Mouse (Mus musculus) stomach, embryonic 14.5 days (tissue): ENCODE measurements around the gene Zfpm1. TPM values are rescaled to one million over a fixed set of nuclear protein-coding genes. Genes with fewer than 3 reads are reported as not detected.

Experiments
- ATAC-seq: fragments of 200-750 bp; cut with Nextera tagmentation; 2 replicates; pipeline ENCODE4 v1.8.0; 2017; ENCODE audit warnings: low read depth, moderate TSS enrichment; ENCODE audit not compliant: insufficient number of reproducible peaks, insufficient read depth, low FRiP score
- H3K27ac ChIP-seq: fragments of 300-500 bp; sonication (generic); 2 replicates; pipeline ENCODE4 v1.5.1; 2014; ENCODE audit warnings: mild to moderate bottlenecking, low read length, moderate library complexity, mixed read lengths
- H3K27me3 ChIP-seq: fragments of 300-500 bp; sonication (generic); 2 replicates; pipeline ENCODE4 v1.6.1; 2014; ENCODE audit warnings: low read length, control low read depth, mixed read lengths; ENCODE audit not compliant: control insufficient read depth, insufficient read depth
- H3K36me3 ChIP-seq: fragments of 300-500 bp; sonication (generic); 2 replicates; pipeline ENCODE4 v1.6.1; 2014; ENCODE audit warnings: mild to moderate bottlenecking, control low read depth, low read length, moderate library complexity, mixed read lengths; ENCODE audit not compliant: control insufficient read depth, insufficient read depth
- H3K4me1 ChIP-seq: fragments of 300-500 bp; sonication (generic); 2 replicates; pipeline ENCODE4 v1.6.1; 2014; ENCODE audit warnings: low read length, control low read depth, mixed read lengths; ENCODE audit not compliant: control insufficient read depth, insufficient read depth
- H3K4me2 ChIP-seq: fragments of 300-500 bp; sonication (generic); replicated peaks from 2 replicates; pipeline ENCODE4 v1.6.1; 2014; ENCODE audit warnings: low read depth, low read length, control low read depth
- H3K4me3 ChIP-seq: fragments of 300-500 bp; sonication (generic); 2 replicates; pipeline ENCODE4 v1.5.1; 2014; ENCODE audit warnings: low read depth, low read length, control low read depth
- H3K9ac ChIP-seq: fragments of 300-500 bp; sonication (generic); replicated peaks from 2 replicates; pipeline ENCODE4 v1.6.1; 2014; ENCODE audit warnings: low read depth, mild to moderate bottlenecking, control low read depth, low read length, moderate library complexity, mixed read lengths
- H3K9me3 ChIP-seq: fragments of 300-500 bp; sonication (generic); 2 replicates; pipeline ENCODE4 v1.6.1; 2016; ENCODE audit warnings: low read depth, low read length, control low read depth; ENCODE audit not compliant: control insufficient read depth
- WGBS: fragments of 180-500 bp; shearing (Covaris S2); extraction: QIAGEN DNeasy Blood & Tissue Kit; methylation state at CpG from one replicate; pipeline ENCODE4 v1.1.7; 2014; 5-methylcytosine and 5-hydroxymethylcytosine counted together
- polyA plus RNA-seq: library from polyadenylated mRNA; unstranded; fragments of >200 nt; fragmentation: Nextera tagmentation; extraction: Ambion mirVana; gene quantifications from 2 replicates; pipeline ENCODE4 v1.2.1, GENCODE M21; 2014

Zfpm1 gene
- polyA plus RNA-seq, 1 experiment from 2014 or later = 3.1 TPM

DNA sequence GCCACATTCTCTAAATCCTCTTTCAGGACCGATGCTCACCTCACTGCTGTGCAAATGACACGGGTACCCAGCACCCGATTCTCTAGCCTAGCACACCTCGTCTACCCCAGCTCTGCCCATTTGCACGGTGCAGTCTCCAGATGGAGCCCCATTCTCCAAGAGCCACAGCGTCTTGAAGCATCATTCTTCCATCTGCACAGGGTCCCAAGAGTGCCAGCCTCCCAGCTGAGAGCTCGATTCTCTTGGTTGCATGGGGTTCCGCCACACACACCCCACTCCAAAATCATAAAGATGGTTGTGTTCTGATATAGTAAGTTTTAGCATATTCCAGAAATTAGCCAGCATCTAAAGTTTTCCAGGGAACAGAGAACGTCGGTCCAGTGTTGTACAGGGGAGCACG, 61.4 kb downstream of the Zfpm1 start:
- H3K9ac ChIP-seq = no peak overlapping the region
- WGBS = 7% methylated on average over 11 of the region's 11 CpGs
- H3K4me3 ChIP-seq = peak overlapping the region; percentile 26
- no peak overlapping the region for H3K27ac ChIP-seq
- no peaks in the 10 kb centered on the region for H3K9me3 ChIP-seq
- H3K4me2 ChIP-seq = peak overlapping the region; percentile 45
- peaks cover 29% of the 10 kb centered on the region for H3K4me1 ChIP-seq
- no peaks in the 10 kb centered on the region for H3K27me3 ChIP-seq
- ATAC-seq = no peak
- no peaks in the 10 kb centered on the region for H3K36me3 ChIP-seq

DNA sequence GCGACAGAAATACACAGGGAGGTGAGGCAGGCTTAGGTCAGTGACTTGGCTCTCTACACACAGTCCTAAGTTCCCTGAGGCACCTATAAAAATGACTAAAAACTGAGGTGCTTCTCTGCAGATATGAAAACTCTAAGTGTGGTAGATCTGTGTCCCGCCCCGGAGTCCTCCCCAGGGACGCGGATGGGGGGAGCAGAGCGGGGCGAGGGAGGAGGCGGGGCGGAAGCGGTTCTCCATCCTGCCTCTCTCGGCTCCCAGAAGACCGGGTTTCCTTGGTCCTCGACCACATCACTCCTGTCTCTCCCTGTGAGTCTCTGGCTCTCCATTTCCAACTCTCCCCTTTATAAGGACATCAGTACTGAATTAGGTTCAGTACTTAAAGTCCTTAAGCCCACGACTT, 61.8 kb downstream of the Zfpm1 start:
- no peak overlapping the region for H3K27ac ChIP-seq
- no peaks in the 10 kb centered on the region for H3K27me3 ChIP-seq
- H3K4me1 ChIP-seq = peaks cover 29% of the 10 kb centered on the region
- ATAC-seq = 0 out of 2 replicates have a peak, but pooled peaks have one; percentile 15
- H3K36me3 ChIP-seq = no peaks in the 10 kb centered on the region
- H3K4me3 ChIP-seq = peak overlapping the region; percentile 26
- H3K9ac ChIP-seq = no peak overlapping the region; the same call in 1 of the 2 replicates
- no peaks in the 10 kb centered on the region for H3K9me3 ChIP-seq
- WGBS = under 1% methylated on average over 14 of the region's 14 CpGs
- peak overlapping the region; percentile 45 for H3K4me2 ChIP-seq

GRCm38 (mm10) chr8:122344219-122344618, 62.3 kb downstream of the Zfpm1 start:
- Histone ChIP-seq H3K9ac (no peak overlapping the region), H3K27ac (no peak overlapping the region), H3K4me2 (peak overlapping the region; percentile 10), H3K36me3 (no peaks in the 10 kb centered on the region), H3K27me3 (no peaks in the 10 kb centered on the region), H3K9me3 (no peaks in the 10 kb centered on the region), H3K4me3 (no peak overlapping the region), H3K4me1 (peaks cover 29% of the 10 kb centered on the region)
- peak; percentile 83 for ATAC-seq
- WGBS = 11% methylated on average over 3 of the region's 5 CpGs

DNA sequence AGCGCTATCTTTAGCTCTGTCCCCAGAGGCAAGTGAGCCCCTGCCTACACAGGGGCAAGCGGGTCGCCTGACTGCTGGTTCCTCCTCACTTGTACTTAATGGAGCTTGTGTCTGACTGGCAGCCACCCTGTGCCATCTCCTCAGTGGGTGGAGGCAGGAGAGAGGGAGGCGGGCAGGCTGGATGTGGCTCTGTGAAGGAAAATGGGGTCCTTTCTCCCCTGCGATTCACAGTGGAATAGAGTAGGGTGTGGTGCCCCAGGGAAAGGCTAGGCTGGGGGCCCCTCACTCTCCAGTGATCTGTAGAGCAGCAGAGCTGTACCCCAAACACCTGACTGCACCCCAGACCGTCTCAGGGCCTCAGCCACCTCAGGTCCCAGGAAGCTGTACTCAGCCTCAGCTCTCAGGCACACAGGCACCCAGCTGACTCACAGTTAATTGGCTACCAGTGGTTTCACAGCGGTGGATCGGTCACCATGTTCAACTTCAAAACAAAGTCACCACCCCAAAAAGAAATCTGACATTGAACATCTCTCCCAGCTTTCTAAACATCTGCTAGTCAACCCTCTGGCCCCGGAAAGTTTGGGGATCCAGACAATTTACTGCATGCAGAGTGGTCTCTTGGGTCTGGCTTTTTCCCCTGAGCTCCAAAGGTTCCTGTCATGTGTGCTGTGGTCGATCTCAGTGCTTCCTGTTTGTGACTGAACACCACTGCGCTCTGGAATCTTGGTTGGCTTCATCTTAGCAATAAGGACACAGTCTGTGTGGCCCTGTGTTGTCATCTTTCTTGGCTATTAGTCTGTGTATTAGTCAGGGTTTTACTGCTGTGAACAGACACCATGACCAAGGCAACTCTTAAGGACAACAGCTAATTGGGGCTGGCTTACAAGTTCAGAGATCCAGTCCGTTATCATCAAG, 63.5 kb downstream of the Zfpm1 start:
- H3K9me3 ChIP-seq = no peaks in the 10 kb centered on the region
- H3K9ac ChIP-seq = no peak overlapping the region
- H3K4me1 ChIP-seq = peaks cover 29% of the 10 kb centered on the region
- H3K4me2 ChIP-seq = no peak overlapping the region
- whole genome bisulfite sequencing = 56% methylated on average over 12 of the region's 12 CpGs
- no peak overlapping the region for H3K4me3 ChIP-seq
- no peak for ATAC-seq
- H3K36me3 ChIP-seq = no peaks in the 10 kb centered on the region
- no peak overlapping the region for H3K27ac ChIP-seq
- no peaks in the 10 kb centered on the region for H3K27me3 ChIP-seq

DNA sequence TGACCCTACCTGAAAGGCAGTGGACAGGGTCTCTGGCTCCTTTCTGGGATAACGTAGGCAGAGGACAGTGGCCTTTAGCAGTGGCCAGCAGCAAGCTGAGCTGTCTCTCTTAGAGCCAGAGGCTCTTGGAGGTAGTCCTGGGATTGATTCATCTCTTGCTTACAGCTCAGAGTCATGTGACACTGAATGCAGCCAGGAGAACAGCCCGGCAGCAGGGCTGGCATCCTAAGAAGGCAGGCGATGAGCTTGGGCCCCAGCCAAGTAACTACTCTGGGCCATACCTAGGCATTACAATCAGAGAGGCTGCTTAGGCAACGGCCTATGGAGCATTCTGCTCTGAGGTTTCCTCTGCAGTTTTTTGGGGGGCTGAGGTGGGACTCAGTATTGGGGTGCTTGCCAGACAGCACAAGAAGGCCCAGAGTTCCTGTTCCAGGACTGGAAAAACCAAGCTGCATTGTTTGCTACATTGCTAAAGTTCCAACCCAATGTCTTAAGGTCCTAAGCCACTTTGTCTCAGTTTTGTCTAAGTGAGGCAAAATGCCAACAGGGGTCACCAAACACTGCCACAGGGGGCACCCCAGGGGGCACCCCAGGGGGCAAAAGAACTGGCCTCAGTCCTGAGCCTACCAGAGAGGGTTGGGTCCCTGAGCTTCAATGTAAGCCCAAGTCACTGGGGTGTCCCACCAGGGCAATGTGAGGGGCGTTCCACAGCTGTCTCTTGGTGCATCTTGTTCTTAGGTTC, 66.0 kb downstream of the Zfpm1 start:
- H3K4me3 ChIP-seq = no peak overlapping the region
- no peak overlapping the region for H3K9ac ChIP-seq
- ATAC-seq = no peak
- H3K4me1 ChIP-seq = peaks cover 20% of the 10 kb centered on the region
- no peaks in the 10 kb centered on the region for H3K36me3 ChIP-seq
- H3K9me3 ChIP-seq = no peaks in the 10 kb centered on the region
- 70% methylated on average over 5 of the region's 5 CpGs for WGBS
- H3K27ac ChIP-seq = no peak overlapping the region
- H3K27me3 ChIP-seq = no peaks in the 10 kb centered on the region
- H3K4me2 ChIP-seq = no peak overlapping the region

DNA sequence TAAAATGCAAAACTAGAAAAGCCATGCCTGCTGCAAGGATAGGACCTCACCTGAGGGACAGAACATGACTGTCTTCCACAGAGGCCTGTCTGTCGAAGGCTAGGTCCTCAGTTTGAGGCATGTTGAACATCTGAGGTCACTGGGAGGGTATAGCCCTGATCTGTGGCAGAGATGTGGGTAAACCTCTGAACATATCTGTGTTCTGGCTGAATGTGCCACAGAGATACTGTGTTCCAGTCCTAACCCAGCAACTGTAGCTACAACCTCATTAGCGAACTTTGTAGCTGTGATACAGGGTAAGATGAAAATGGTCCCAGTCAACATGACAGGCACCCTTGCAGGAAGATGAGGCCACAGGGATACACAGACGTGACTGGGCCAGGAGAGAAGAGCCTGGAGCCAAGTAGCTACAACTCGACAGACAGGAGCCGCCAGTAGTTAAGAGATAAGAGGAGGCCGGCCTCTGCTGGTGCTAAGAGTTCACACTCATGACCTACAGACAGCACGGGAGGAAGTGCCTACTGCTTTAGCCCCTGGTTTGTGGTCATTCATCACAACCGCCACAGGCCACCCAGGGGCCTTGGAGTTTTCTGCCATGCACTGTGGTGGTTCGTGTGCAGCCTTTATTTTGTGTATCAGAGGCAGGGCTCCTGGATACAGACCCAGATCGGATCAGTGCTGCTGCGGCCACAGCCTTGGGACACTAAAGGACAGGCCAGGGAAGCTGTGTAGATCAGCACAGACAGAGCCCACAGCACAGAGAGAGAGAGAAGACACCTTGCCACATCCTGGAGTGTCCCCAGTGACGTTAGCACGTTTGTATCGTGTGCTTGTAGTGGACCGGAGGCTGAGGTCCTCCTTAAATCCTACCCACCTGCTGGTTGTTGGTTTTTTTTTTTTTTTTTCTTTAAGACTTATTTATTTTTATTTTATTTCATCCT, 67.7 kb downstream of the Zfpm1 start:
- peaks cover 7% of the 10 kb centered on the region for H3K4me1 ChIP-seq
- H3K27ac ChIP-seq = no peak overlapping the region
- no peaks in the 10 kb centered on the region for H3K27me3 ChIP-seq
- no peak overlapping the region for H3K4me3 ChIP-seq
- no peak overlapping the region for H3K9ac ChIP-seq
- H3K4me2 ChIP-seq = no peak overlapping the region
- H3K9me3 ChIP-seq = no peaks in the 10 kb centered on the region
- no peaks in the 10 kb centered on the region for H3K36me3 ChIP-seq
- 28% methylated on average over 15 of the region's 15 CpGs for WGBS
- ATAC-seq = 0 out of 2 replicates have a peak, but pooled peaks have one; percentile 39

DNA sequence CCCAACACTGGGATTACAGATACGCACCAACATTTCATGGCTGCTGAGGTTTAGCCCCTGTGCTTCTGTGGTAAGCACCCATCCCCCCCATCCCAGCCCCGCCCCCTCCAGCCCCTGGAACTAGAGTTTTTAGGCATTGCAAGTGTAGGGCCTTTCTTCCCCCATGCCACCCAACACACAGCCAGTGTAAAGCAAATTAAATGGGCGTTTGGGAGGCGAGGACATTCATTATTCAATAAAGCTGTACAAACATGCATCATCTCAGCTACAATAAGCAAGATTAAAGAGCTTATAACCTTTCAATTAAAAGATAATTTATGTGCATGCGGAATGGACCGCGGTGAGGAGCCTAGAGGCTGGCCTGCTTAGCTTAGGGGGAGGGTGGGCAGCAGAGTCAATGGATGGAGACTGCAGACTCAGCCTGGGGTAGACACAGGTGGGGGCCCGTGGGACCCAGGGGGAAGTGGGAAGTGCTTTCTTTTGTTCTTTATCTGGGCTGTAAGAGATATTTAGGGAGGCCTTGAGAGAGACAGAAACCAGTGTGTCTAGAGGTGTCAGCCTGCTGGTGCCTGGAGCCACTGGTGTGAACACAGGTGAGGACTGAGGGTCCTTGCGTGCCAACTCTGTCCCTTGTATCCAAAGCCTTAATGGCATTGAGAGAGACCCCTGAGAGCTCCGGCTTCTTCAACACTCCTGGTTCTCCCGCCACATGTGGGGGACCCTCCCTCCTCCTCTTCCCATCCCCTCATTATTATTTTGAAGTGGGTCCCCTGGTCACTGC, 68.6 kb downstream of the Zfpm1 start:
- no peak overlapping the region for H3K27ac ChIP-seq
- H3K4me1 ChIP-seq = no peaks in the 10 kb centered on the region
- no peaks in the 10 kb centered on the region for H3K9me3 ChIP-seq
- no peak overlapping the region for H3K4me3 ChIP-seq
- ATAC-seq = no peak
- H3K9ac ChIP-seq = no peak overlapping the region
- WGBS = 33% methylated on average over 11 of the region's 11 CpGs
- no peaks in the 10 kb centered on the region for H3K27me3 ChIP-seq
- no peak overlapping the region for H3K4me2 ChIP-seq
- no peaks in the 10 kb centered on the region for H3K36me3 ChIP-seq
